Mouse (Mus musculus): Measurements from ENCODE around the gene Ezh2. TPM values are rescaled to one million over a fixed set of nuclear protein-coding genes. Genes with fewer than 3 reads are reported as not detected.

Gene Ezh2
- polyA plus RNA-seq, 1 experiment from 2014 or later = 76.6 TPM

DNA sequence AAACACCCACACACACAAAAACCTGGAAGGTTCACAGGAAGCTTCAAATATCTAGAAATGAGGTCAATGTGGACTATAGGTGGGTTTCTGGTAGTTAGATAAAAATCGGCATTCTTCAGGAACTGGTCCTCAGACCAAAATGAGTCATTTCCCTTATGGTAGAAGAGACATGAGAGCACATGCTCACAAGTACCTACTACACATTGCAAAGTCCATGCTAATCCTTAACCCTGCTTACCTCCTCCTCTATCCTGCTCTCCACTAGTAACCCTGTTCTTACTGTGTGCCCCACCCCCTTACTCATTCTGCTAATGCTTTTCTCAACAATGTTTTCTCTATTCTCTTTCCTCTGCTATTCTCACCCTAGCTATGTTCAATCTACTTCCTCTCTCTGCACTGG is 67.5 kb downstream of the Ezh2 start:
- no peak overlapping the region for H3K9ac ChIP-seq
- no peak overlapping the region for H3K4me2 ChIP-seq
- no peak overlapping the region for H3K4me3 ChIP-seq
- H3K27ac ChIP-seq = no peak overlapping the region
- ATAC-seq (ENCODE audit: insufficient number of reproducible peaks, low FRiP score, low TSS enrichment, low read depth) = no peak
- 65% methylated on average over 1 of the region's 1 CpGs for whole genome bisulfite sequencing
- no peaks in the 10 kb centered on the region for H3K27me3 ChIP-seq
- H3K36me3 ChIP-seq = peaks cover 83% of the 10 kb centered on the region
- H3K4me1 ChIP-seq = no peaks in the 10 kb centered on the region
- H3K9me3 ChIP-seq = no peaks in the 10 kb centered on the region

DNA sequence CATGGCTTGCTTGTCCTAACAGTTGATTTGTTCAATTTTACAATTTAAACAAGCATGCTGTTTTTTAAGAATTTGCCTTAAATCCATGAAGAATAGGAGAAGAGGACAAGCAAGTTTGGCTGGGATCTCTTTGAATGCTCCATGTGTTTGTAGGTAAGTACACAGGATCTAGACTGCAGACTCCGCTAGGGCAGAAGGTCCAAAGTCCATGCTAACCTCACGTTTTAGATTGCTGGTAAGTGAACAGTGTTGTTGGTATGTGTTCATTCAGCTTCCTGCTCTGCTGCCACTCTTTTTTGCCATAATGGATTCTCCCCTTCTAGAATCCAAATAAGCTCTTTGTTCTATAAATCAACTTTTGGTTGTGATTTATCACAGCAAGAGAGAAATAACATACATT is 68.0 kb downstream of the Ezh2 start:
- Histone ChIP-seq H3K9me3 (no peaks in the 10 kb centered on the region), H3K27me3 (no peaks in the 10 kb centered on the region), H3K4me3 (no peak overlapping the region), H3K4me2 (no peak overlapping the region), H3K9ac (no peak overlapping the region), H3K36me3 (peaks cover 84% of the 10 kb centered on the region), H3K27ac (no peak overlapping the region), H3K4me1 (no peaks in the 10 kb centered on the region)
- WGBS = 90% methylated on average over 2 of the region's 2 CpGs
- ATAC-seq (ENCODE audit: insufficient number of reproducible peaks, low FRiP score, low TSS enrichment, low read depth) = no peak

DNA sequence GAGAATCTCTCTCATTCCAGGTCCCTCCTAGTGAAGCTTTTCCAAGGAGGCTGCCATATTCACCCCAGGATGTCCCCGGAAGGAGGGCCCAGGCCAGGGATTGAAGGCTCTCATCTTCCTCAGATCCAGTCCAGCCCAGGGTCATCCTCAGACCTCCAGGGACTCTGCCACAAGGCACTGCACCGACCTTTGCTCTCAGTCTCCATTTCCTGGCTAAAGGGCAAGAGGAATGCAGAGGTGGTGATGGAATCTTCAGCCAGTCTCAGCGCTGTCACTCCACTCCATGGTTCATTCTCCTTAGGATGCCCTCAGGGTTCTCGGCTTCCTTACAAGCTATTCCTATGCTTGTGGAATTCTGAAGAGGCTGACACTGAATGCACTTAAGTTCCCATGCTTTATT is 68.7 kb downstream of the Ezh2 start:
- no peak for ATAC-seq (ENCODE audit: insufficient number of reproducible peaks, low FRiP score, low TSS enrichment, low read depth)
- no peaks in the 10 kb centered on the region for H3K27me3 ChIP-seq
- no peaks in the 10 kb centered on the region for H3K9me3 ChIP-seq
- 76% methylated on average over 4 of the region's 4 CpGs for WGBS
- no peaks in the 10 kb centered on the region for H3K4me1 ChIP-seq
- H3K36me3 ChIP-seq = peaks cover 86% of the 10 kb centered on the region
- no peak overlapping the region for H3K9ac ChIP-seq
- H3K27ac ChIP-seq = no peak overlapping the region
- no peak overlapping the region for H3K4me2 ChIP-seq
- H3K4me3 ChIP-seq = no peak overlapping the region

- ATAC-seq (ENCODE audit: insufficient number of reproducible peaks, low FRiP score, low TSS enrichment, low read depth) = no peak
- no peaks in the 10 kb centered on the region for H3K4me1 ChIP-seq
- no peak overlapping the region for H3K4me3 ChIP-seq
- WGBS = 83% methylated on average over 2 of the region's 2 CpGs
- H3K27ac ChIP-seq = no peak overlapping the region
- no peak overlapping the region for H3K4me2 ChIP-seq
- H3K9me3 ChIP-seq = no peaks in the 10 kb centered on the region
- H3K36me3 ChIP-seq = peaks cover 85% of the 10 kb centered on the region
- H3K9ac ChIP-seq = no peak overlapping the region
- H3K27me3 ChIP-seq = no peaks in the 10 kb centered on the region
These were observed 70.1 kb downstream of the Ezh2 start for GRCm38 (mm10) chr6:47525041-47525440.

GRCm38 (mm10) chr6:47522431-47522830 is 72.7 kb downstream of the Ezh2 start:
- Histone ChIP-seq H3K36me3 (peaks cover 90% of the 10 kb centered on the region), H3K27ac (no peak overlapping the region), H3K4me1 (no peaks in the 10 kb centered on the region), H3K9ac (no peak overlapping the region), H3K9me3 (no peaks in the 10 kb centered on the region), H3K27me3 (no peaks in the 10 kb centered on the region), H3K4me3 (no peak overlapping the region), H3K4me2 (no peak overlapping the region)
- ATAC-seq (ENCODE audit: insufficient number of reproducible peaks, low FRiP score, low TSS enrichment, low read depth) = no peak
- WGBS = 91% methylated on average over 3 of the region's 3 CpGs

GRCm38 (mm10) chr6:47520030-47520429 is 75.1 kb downstream of the Ezh2 start:
- no peak overlapping the region for H3K4me3 ChIP-seq
- no peaks in the 10 kb centered on the region for H3K9me3 ChIP-seq
- WGBS = 92% methylated on average over 2 of the region's 2 CpGs
- ATAC-seq (ENCODE audit: insufficient number of reproducible peaks, low FRiP score, low TSS enrichment, low read depth) = no peak
- H3K27me3 ChIP-seq = no peaks in the 10 kb centered on the region
- H3K4me2 ChIP-seq = no peak overlapping the region
- H3K9ac ChIP-seq = no peak overlapping the region
- peaks cover 91% of the 10 kb centered on the region for H3K36me3 ChIP-seq
- H3K27ac ChIP-seq = no peak overlapping the region
- H3K4me1 ChIP-seq = no peaks in the 10 kb centered on the region

GRCm38 (mm10) chr6:47494562-47494961 is 100.6 kb downstream of the Ezh2 start:
- H3K9ac ChIP-seq = no peak overlapping the region
- H3K27me3 ChIP-seq = no peaks in the 10 kb centered on the region

GRCm38 (mm10) chr6:47482027-47482426 is 113.1 kb downstream of the Ezh2 start:
- Histone ChIP-seq H3K36me3 (peaks cover 4% of the 10 kb centered on the region; the same call in 1 of the 2 replicates), H3K4me3 (no peak overlapping the region), H3K27me3 (no peaks in the 10 kb centered on the region), H3K27ac (no peak overlapping the region), H3K4me2 (no peak overlapping the region), H3K9ac (no peak overlapping the region), H3K9me3 (no peaks in the 10 kb centered on the region), H3K4me1 (no peaks in the 10 kb centered on the region)
- WGBS = 82% methylated on average over 1 of the region's 1 CpGs
- ATAC-seq (ENCODE audit: insufficient number of reproducible peaks, low FRiP score, low TSS enrichment, low read depth) = no peak

More at GRCm38 (mm10) chr6:47494562-47494961, 100.6 kb downstream of the Ezh2 start:
- H3K4me1 ChIP-seq = no peaks in the 10 kb centered on the region
- H3K9me3 ChIP-seq = no peaks in the 10 kb centered on the region
- WGBS = 80% methylated on average over 4 of the region's 4 CpGs
- H3K36me3 ChIP-seq = peaks cover 6% of the 10 kb centered on the region; the same call in 1 of the 2 replicates
- H3K4me2 ChIP-seq = no peak overlapping the region
- H3K4me3 ChIP-seq = no peak overlapping the region
- no peak for ATAC-seq (ENCODE audit: insufficient number of reproducible peaks, low FRiP score, low TSS enrichment, low read depth)
- no peak overlapping the region for H3K27ac ChIP-seq

Other genes starting within 250 kb of the Ezh2 start
- 124 and 126 TPM in 2 replicates for gene Cul1, start 141.9 kb downstream of the Ezh2 start, polyA plus RNA-seq (2015; fragmentation: Nextera tagmentation; extraction: Ambion mirVana)
- 277 and 292 TPM in 2 replicates for gene Pdia4, start 218.1 kb upstream of the Ezh2 start, polyA plus RNA-seq (2015; fragmentation: Nextera tagmentation; extraction: Ambion mirVana)
- 2.5 and 3.6 TPM in 2 replicates for gene Zfp786, start 235.5 kb upstream of the Ezh2 start, polyA plus RNA-seq (2015; fragmentation: Nextera tagmentation; extraction: Ambion mirVana)
- gene Zfp398, start 240.3 kb upstream of the Ezh2 start, polyA plus RNA-seq (2015; fragmentation: Nextera tagmentation; extraction: Ambion mirVana) = 11.0 and 12.0 TPM in 2 replicates